Mouse (Mus musculus): Measurements from ENCODE around the gene Carf.

Carf gene

GRCm38 (mm10) chr1:60179932-60180783 is 82.1 kb downstream of the Carf start, which contains the start of gene Nbeal1:
Gene Nbeal1 (plus strand): TSS chr1:60180599.
- DNase-seq (ENCODE audit: low spot score in 2 of 2) = peak; percentile 98 to 100

- no peak for DNase-seq (ENCODE audit: low spot score in 2 of 2)
Measured at GRCm38 (mm10) chr1:60180784-60181221, 82.8 kb downstream of the Carf start.

DNA sequence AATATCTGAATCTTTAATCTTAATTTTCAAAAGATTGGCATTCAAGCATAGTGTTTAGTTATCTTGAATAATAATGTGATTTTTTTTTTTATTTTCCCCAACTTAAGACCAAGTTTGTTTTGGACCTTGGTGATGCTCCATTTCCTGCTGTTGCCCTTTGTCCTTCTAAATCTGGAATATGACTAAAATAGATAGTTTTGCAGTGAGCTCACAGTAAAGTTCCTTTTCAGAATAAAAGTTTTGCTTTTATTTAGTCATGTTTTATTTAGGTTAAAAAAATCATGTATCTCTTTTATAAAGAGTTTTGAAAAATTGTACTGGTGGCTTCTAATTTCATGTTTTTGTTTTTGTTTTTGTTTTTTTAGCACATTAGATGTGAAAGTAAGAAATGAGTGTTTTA is 90.4 kb downstream of the Carf start:
- no peak for DNase-seq (ENCODE audit: low spot score in 2 of 2)

DNA sequence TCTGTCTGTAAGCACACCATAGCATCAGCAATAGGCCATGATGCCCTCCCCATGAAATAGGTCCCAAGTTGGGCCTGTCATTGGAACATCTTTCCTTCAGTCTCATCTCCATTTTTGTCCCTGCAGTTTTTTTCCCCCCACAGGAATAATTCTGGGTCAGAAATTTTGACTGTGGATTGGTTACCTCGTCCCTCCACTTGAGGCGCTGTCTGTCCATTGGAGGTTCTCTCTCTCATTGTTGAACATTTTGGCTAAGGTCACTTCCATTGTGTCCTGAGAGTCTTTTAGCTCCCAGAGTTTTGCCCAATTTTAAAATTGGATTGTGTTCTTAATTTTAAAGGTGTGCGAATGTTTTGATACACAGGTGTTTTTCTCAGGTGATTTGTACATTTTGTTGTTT is 98.8 kb downstream of the Carf start:
- no peak for DNase-seq (ENCODE audit: low spot score in 2 of 2)

DNA sequence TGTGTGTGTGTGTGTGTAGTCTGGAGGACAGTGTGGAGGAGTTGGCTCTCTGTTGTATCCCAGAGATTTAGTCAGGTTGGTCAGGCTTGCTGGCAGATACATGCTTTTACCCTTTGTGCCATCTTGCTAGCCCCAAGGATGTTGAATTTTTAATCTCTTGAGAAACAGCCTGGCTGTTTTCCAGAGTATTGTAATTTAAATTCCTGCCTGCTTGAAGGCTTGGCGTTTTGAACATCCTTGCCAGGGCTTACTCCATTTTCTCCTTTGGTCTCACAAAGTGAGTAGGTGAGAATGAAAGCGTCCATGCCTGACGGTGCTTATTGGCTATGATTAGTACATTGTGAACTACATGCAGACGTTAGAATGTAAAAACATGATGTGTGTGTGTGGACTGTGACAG is 101.0 kb downstream of the Carf start:
- DNase-seq (ENCODE audit: low spot score in 2 of 2) = no peak

All from urinary bladder, postnatal 4 days (tissue).